Mouse (Mus musculus) left cerebral cortex, adult 8-10 months (tissue): ENCODE data around the gene Dpf2. TPM values are rescaled to one million over a fixed set of nuclear protein-coding genes. Genes with fewer than 3 reads are reported as not detected.
"Not testable (repeated sequence)": the region's sequence is repeated elsewhere in the genome, so short reads cannot be mapped to it uniquely, and the experiment has no call there.

Source experiments
- DNase-seq, 2 experiments: peaks; one replicate each; pipeline ENCODE4 v3.0.0; 2022; ENCODE audit warnings: low spot score in 2 of 2
- total RNA-seq, 4 experiments: library from RNA; stranded (reverse); gene quantifications; 2 replicates each; pipeline ENCODE4 v1.2.4; 2022

Dpf2 gene
- total RNA-seq, 4 experiments from 2014 or later = 76.4 to 87.8 (median 81.6) TPM

GRCm38 (mm10) chr19:5894002-5894678 is 18.7 kb downstream of the Dpf2 start, which contains the start of gene Tigd3:
Gene Tigd3 (minus strand): TSS chr19:5894149.
- DNase-seq = peak; percentile 90 to 93

- no peak for DNase-seq
Measured at GRCm38 (mm10) chr19:5893282-5894001, 19.4 kb downstream of the Dpf2 start.

GRCm38 (mm10) chr19:5892735-5893134 is 20.1 kb downstream of the Dpf2 start:
- no peak for DNase-seq

GRCm38 (mm10) chr19:5892262-5892661 is 20.5 kb downstream of the Dpf2 start:
- no peak for DNase-seq

- DNase-seq = no peak
Measured at GRCm38 (mm10) chr19:5891521-5892258, 21.1 kb downstream of the Dpf2 start.

- no peak for DNase-seq
Measured at GRCm38 (mm10) chr19:5889211-5889610, 23.6 kb downstream of the Dpf2 start.

- no peak for DNase-seq
Measured at GRCm38 (mm10) chr19:5887234-5887815, 25.5 kb downstream of the Dpf2 start.

GRCm38 (mm10) chr19:5885838-5886237 is 27.0 kb downstream of the Dpf2 start:
- no peak for DNase-seq

GRCm38 (mm10) chr19:5883935-5884334 is 28.9 kb downstream of the Dpf2 start:
- no peak for DNase-seq

- not testable (repeated sequence) for DNase-seq
Measured at GRCm38 (mm10) chr19:5882079-5882478, 30.7 kb downstream of the Dpf2 start.

GRCm38 (mm10) chr19:5881155-5881554 is 31.7 kb downstream of the Dpf2 start:
- DNase-seq = no peak

- DNase-seq = no peak
Measured at GRCm38 (mm10) chr19:5879735-5880134, 33.1 kb downstream of the Dpf2 start.

- no peak for DNase-seq
Measured at GRCm38 (mm10) chr19:5878916-5879315, 33.9 kb downstream of the Dpf2 start.

- DNase-seq = no peak
Measured at GRCm38 (mm10) chr19:5878362-5878722, 34.5 kb downstream of the Dpf2 start.

- DNase-seq = peak; percentile 59 to 80
Measured at GRCm38 (mm10) chr19:5877618-5878361, 35.0 kb downstream of the Dpf2 start, which contains the start of gene Slc25a45. Gene Slc25a45 (plus strand): TSS chr19:5877808.

- DNase-seq = peak; percentile 85 to 92
Measured at GRCm38 (mm10) chr19:5874969-5875480, 37.8 kb downstream of the Dpf2 start, which contains the start of gene Frmd8. Gene Frmd8 (minus strand): TSS chr19:5875274.

GRCm38 (mm10) chr19:5874391-5874968 is 38.3 kb downstream of the Dpf2 start:
- DNase-seq = no peak

GRCm38 (mm10) chr19:5872931-5873556 is 39.8 kb downstream of the Dpf2 start:
- no peak for DNase-seq

- no peak for DNase-seq
Measured at GRCm38 (mm10) chr19:5872528-5872927, 40.3 kb downstream of the Dpf2 start.

- no peak for DNase-seq
Measured at GRCm38 (mm10) chr19:5871683-5872082, 41.1 kb downstream of the Dpf2 start.
